ENCODE assay signal across 20 mouse cellular contexts in genomic region chr2:141201303-141202014, GRCm38 (mm10).
DNase-seq lines count a peak whose midpoint lies in the region; ATAC-seq and TF ChIP-seq lines count a peak whose summit lies in the region.
"Had no signal": no experiment of that assay in that cellular context is flagged by ENCODE, and none has a peak within 500 bp of the region (broad histone marks: within the 10 kb centered on the region; RNA-seq: fewer than 3 reads in every experiment).

No protein-coding gene starts in this region.

- ATAC-seq in neural tube, embryonic 11.5 days (ENCODE audit: insufficient read depth, low FRiP score, low TSS enrichment) = peak; percentile 75
- ATAC-seq in midbrain, embryonic 12.5 days (ENCODE audit: low FRiP score, low read depth) = peak; percentile 93
- no peak for ATAC-seq in liver, postnatal 0 days
- ATAC-seq in megakaryocyte, adult 5-6 weeks (ENCODE audit: poor library complexity, severe bottlenecking) = no peak
- ATAC-seq: forebrain, embryonic 15.5 days; intestine, postnatal 0 days had no signal

- H3K27me3 ChIP-seq in neural tube, embryonic 11.5 days (ENCODE audit: control insufficient read depth, insufficient read depth, low read length) = no peaks in the 10 kb centered on the region
- no peaks in the 10 kb centered on the region for H3K27me3 ChIP-seq in midbrain, embryonic 12.5 days
- no peaks in the 10 kb centered on the region for H3K27me3 ChIP-seq in liver, postnatal 0 days (ENCODE audit: insufficient read depth, low read length)
- H3K27me3 ChIP-seq: forebrain, embryonic 15.5 days; hindbrain, embryonic 13.5 days; stomach, embryonic 15.5 days had no signal

- 48% methylated on average over 2 of the region's 2 CpGs for WGBS in neural tube, embryonic 11.5 days
- 40% methylated on average over 2 of the region's 2 CpGs for WGBS in midbrain, embryonic 12.5 days
- 78% methylated on average over 2 of the region's 2 CpGs for WGBS in liver, postnatal 0 days (ENCODE audit: insufficient replicate concordance)

- H3K9me3 ChIP-seq in neural tube, embryonic 11.5 days (ENCODE audit: control insufficient read depth, low read length) = no peaks in the 10 kb centered on the region
- H3K9me3 ChIP-seq in midbrain, embryonic 12.5 days = no peaks in the 10 kb centered on the region
- no peaks in the 10 kb centered on the region for H3K9me3 ChIP-seq in liver, postnatal 0 days (ENCODE audit: low read length)
- H3K9me3 ChIP-seq: forebrain, embryonic 15.5 days; heart, embryonic 10.5 days; hindbrain, embryonic 13.5 days; stomach, embryonic 15.5 days had no signal

- H3K4me1 ChIP-seq in neural tube, embryonic 11.5 days (ENCODE audit: control insufficient read depth, insufficient read depth, low read length) = peaks cover 3% of the 10 kb centered on the region
- H3K4me1 ChIP-seq in midbrain, embryonic 12.5 days = peaks cover 12% of the 10 kb centered on the region; the same call in 1 of the 2 replicates
- H3K4me1 ChIP-seq in liver, postnatal 0 days (ENCODE audit: insufficient read depth) = no peaks in the 10 kb centered on the region
- H3K4me1 ChIP-seq: forebrain, embryonic 15.5 days; heart, embryonic 10.5 days; stomach, embryonic 15.5 days had no signal

- no peak overlapping the region for H3K4me2 ChIP-seq in neural tube, embryonic 11.5 days (ENCODE audit: low read depth)
- H3K4me2 ChIP-seq in midbrain, embryonic 12.5 days (replicated peaks) = no peak overlapping the region
- no peak overlapping the region for H3K4me2 ChIP-seq in liver, postnatal 0 days (ENCODE audit: low read depth, low read length)
- H3K4me2 ChIP-seq: forebrain, embryonic 15.5 days; hindbrain, embryonic 13.5 days; liver, embryonic 11.5 days; stomach, embryonic 15.5 days had no signal

- H3K36me3 ChIP-seq in neural tube, embryonic 11.5 days (ENCODE audit: control insufficient read depth, insufficient read depth, low read length) = no peaks in the 10 kb centered on the region
- H3K36me3 ChIP-seq in midbrain, embryonic 12.5 days = no peaks in the 10 kb centered on the region
- no peaks in the 10 kb centered on the region for H3K36me3 ChIP-seq in liver, postnatal 0 days (replicated peaks; ENCODE audit: insufficient read depth, low read length)
- H3K36me3 ChIP-seq: forebrain, embryonic 15.5 days; G1E; heart, embryonic 10.5 days; hindbrain, embryonic 13.5 days; stomach, embryonic 15.5 days had no signal

- TF ChIP-seq EP300 in liver, postnatal 0 days (IDR thresholded peaks at IDR 0.05; ENCODE audit: low read depth) = no peak

- peak; percentile 24 to 33 for DNase-seq in cerebellum, postnatal 14 days
- DNase-seq in cerebellum, adult 11 months = no peak
- no peak for DNase-seq in neural tube, embryonic 11.5 days (ENCODE audit: low spot score)
- DNase-seq in neural tube, embryonic 10.5 days (ENCODE audit: extremely low spot score, low spot score) = no peak
- peak; percentile 78 for DNase-seq in retina, postnatal 1 day
- no peak for DNase-seq in liver, postnatal 0 days
- DNase-seq: adrenal gland, postnatal 36 days; cerebellum, adult 8-10 months; lung, adult 2 months; right cerebral cortex, postnatal 14 days had no signal

- H3K9ac ChIP-seq in neural tube, embryonic 11.5 days (ENCODE audit: low read length) = no peak overlapping the region
- H3K9ac ChIP-seq in midbrain, embryonic 12.5 days (replicated peaks) = no peak overlapping the region
- H3K9ac ChIP-seq in liver, postnatal 0 days (replicated peaks) = no peak overlapping the region
- H3K9ac ChIP-seq: forebrain, embryonic 15.5 days; hindbrain, embryonic 13.5 days; stomach, embryonic 15.5 days had no signal

- TF ChIP-seq CTCF in liver, postnatal 0 days (IDR thresholded peaks at IDR 0.05; ENCODE audit: low read depth) = no peak

- no peak overlapping the region for H3K27ac ChIP-seq in neural tube, embryonic 11.5 days (ENCODE audit: low read depth, low read length)
- peak overlapping the region; percentile 63 for H3K27ac ChIP-seq in midbrain, embryonic 12.5 days (replicated peaks)
- no peak overlapping the region for H3K27ac ChIP-seq in liver, postnatal 0 days (ENCODE audit: low read depth)
- H3K27ac ChIP-seq: forebrain, embryonic 15.5 days; heart, embryonic 10.5 days; hindbrain, embryonic 13.5 days; kidney, postnatal 0 days; stomach, embryonic 15.5 days had no signal

- H3K4me3 ChIP-seq in neural tube, embryonic 11.5 days (ENCODE audit: low read depth, low read length) = no peak overlapping the region
- no peak overlapping the region for H3K4me3 ChIP-seq in midbrain, embryonic 12.5 days
- H3K4me3 ChIP-seq in liver, postnatal 0 days (ENCODE audit: low read depth, low read length) = no peak overlapping the region
- H3K4me3 ChIP-seq: forebrain, embryonic 15.5 days; heart, embryonic 10.5 days; hindbrain, embryonic 13.5 days; stomach, embryonic 15.5 days had no signal

Comparison
In these comparisons a context has a peak if more than half of its experiments do, and no peak if none do; other contexts are left out.
1. DNase-seq: peak in cerebellum, postnatal 14 days (2 of 2) and retina, postnatal 1 day (single experiment); none in cerebellum, adult 11 months (single experiment), neural tube, embryonic 11.5 days (single experiment), neural tube, embryonic 10.5 days (single experiment) and liver, postnatal 0 days (single experiment).
2. ATAC-seq: peak in neural tube, embryonic 11.5 days (single experiment) and midbrain, embryonic 12.5 days (single experiment); none in liver, postnatal 0 days (single experiment) and megakaryocyte, adult 5-6 weeks (single experiment).